Mouse (Mus musculus) kidney, embryonic 16.5 days (tissue): ENCODE measurements around the gene Unkl. TPM values are rescaled to one million over a fixed set of nuclear protein-coding genes. Genes with fewer than 3 reads are reported as not detected.
"Not testable (repeated sequence)": the region's sequence is repeated elsewhere in the genome, so short reads cannot be mapped to it uniquely, and the experiment has no call there.

ENCODE experiments used
- ATAC-seq: fragments of 200-750 bp; cut with Nextera tagmentation; 2 replicates; pipeline ENCODE4 v1.8.0; 2017; ENCODE audit warnings: moderate TSS enrichment; ENCODE audit not compliant: low FRiP score, low TSS enrichment
- H3K27ac ChIP-seq: fragments of 300-500 bp; sonication (generic); 2 replicates; pipeline ENCODE4 v1.5.1; 2014; ENCODE audit warnings: low read length
- H3K27me3 ChIP-seq: fragments of 300-500 bp; sonication (generic); 2 replicates; pipeline ENCODE4 v1.6.1; 2014; ENCODE audit warnings: low read length, control low read depth, mixed read lengths; ENCODE audit not compliant: insufficient read depth
- H3K36me3 ChIP-seq: fragments of 300-500 bp; sonication (generic); 2 replicates; pipeline ENCODE4 v1.6.1; 2014; ENCODE audit warnings: low read length, control low read depth, mixed read lengths; ENCODE audit not compliant: insufficient read depth
- H3K4me1 ChIP-seq: fragments of 300-500 bp; sonication (generic); 2 replicates; pipeline ENCODE4 v1.6.1; 2014; ENCODE audit warnings: low read length, control low read depth, mixed read lengths; ENCODE audit not compliant: insufficient read depth
- H3K4me2 ChIP-seq: fragments of 300-500 bp; sonication (generic); replicated peaks from 2 replicates; pipeline ENCODE4 v1.6.1; 2014; ENCODE audit warnings: low read depth, low read length
- H3K4me3 ChIP-seq: fragments of 300-500 bp; sonication (generic); 2 replicates; pipeline ENCODE4 v1.5.1; 2014; ENCODE audit warnings: mild to moderate bottlenecking, low read length
- H3K9ac ChIP-seq: fragments of 300-500 bp; sonication (generic); replicated peaks from 2 replicates; pipeline ENCODE4 v1.6.1; 2014; ENCODE audit warnings: low read length
- H3K9me3 ChIP-seq: fragments of 300-500 bp; sonication (generic); 2 replicates; pipeline ENCODE4 v1.6.1; 2016; ENCODE audit warnings: low read length, control low read depth
- WGBS: fragments of 180-500 bp; shearing (Covaris S2); extraction: QIAGEN DNeasy Blood & Tissue Kit; methylation state at CpG from one replicate; pipeline ENCODE4 v1.1.7; 2014; 5-methylcytosine and 5-hydroxymethylcytosine counted together
- polyA plus RNA-seq: library from polyadenylated mRNA; unstranded; fragments of >200 nt; fragmentation: Nextera tagmentation; extraction: Ambion mirVana; gene quantifications from 2 replicates; pipeline ENCODE4 v1.2.1, GENCODE M21; 2015

The Unkl gene
- polyA plus RNA-seq, 1 experiment from 2014 or later = 10.9 TPM

DNA sequence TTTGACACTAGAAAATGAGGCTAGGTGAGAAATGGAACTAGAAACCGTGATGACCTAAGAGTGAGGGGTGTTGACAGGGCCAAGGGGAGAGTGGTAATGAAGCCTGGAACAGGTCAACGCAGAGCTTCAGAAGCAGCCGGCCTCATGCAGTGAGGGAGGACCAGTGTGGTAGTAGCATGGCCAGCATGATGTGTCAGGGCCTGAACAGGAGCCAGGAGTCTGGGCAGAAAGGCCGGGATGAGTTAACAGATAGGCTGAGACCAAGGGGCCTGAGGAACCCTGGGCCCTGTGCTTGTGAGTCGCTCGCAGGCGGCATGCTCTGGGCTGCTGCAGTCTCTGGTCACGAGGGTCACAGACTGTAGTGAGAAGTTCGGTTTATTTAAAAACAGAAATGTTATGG, 30.8 kb downstream of the Unkl start:
- H3K4me3 ChIP-seq = no peak overlapping the region
- 92% methylated on average over 9 of the region's 9 CpGs for WGBS
- H3K9me3 ChIP-seq = no peaks in the 10 kb centered on the region

DNA sequence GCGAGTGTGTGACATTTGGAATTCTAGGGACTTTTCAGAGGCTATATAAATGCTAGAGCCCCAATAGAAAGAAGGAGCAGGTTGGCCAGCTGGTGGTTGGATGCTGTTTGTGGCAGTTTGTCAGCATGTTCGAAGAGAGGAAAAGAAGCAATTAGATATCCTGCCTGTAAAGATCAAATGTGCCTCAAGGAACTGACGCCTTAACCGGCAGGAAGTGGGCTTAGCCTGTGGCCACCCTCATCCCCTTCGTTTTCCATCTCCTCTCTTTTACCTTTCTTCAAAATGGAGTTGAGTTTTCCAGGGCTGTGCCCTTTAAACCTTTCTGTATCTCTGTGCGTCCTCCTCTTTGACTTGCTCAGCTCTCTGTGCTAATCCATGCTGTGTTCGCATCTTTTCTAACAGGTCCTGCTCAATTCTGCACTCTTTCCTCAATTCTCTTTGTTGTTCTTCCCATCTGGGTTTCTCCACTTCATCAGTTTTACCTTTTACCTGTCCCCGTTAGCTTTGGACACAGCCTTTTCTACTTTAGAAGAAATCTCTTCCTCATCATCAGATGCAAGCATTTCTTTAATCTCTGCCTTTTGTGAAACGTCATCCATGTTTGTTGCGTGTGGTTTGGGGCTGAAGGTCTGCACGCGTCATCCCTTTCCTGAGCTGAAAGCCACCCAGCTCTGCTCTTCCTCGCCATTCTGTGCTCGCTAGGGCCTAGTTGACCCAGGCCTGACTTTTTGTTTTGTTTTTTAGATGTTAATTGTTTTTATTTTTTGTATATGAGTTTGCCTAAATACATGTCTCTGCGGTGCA, 31.5 kb downstream of the Unkl start:
- H3K4me3 ChIP-seq = no peak overlapping the region
- no peak for ATAC-seq
- no peaks in the 10 kb centered on the region for H3K27me3 ChIP-seq
- WGBS = 93% methylated on average over 15 of the region's 15 CpGs
- H3K4me1 ChIP-seq = peaks cover 9% of the 10 kb centered on the region
- no peak overlapping the region for H3K27ac ChIP-seq
- H3K9ac ChIP-seq = no peak overlapping the region
- H3K9me3 ChIP-seq = no peaks in the 10 kb centered on the region
- H3K4me2 ChIP-seq = no peak overlapping the region
- H3K36me3 ChIP-seq = peaks cover 16% of the 10 kb centered on the region

More for the DNA sequence above, 30.8 kb downstream of the Unkl start:
- no peak overlapping the region for H3K27ac ChIP-seq
- no peak overlapping the region for H3K9ac ChIP-seq
- no peaks in the 10 kb centered on the region for H3K27me3 ChIP-seq
- no peak overlapping the region for H3K4me2 ChIP-seq
- H3K4me1 ChIP-seq = peaks cover 9% of the 10 kb centered on the region
- ATAC-seq = no peak
- peaks cover 23% of the 10 kb centered on the region for H3K36me3 ChIP-seq

DNA sequence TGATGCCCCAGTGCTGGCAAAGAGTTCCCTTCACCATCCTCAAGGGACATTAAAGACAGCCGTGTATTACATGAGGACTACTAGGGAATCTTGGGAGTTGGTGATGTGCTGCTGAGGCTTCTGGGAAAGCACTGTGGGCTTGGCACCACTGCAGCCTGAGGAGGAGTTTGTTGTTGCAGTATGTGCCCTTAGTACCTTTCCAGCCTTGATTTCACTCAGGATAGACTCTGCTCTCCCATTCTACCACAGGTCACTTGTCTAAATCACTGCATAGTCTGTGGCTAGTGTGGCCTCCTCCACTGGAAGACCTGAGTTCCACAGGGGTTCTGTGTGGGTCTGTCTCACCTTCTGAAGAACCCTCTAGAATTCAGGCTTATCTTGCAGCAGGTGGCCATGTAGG, 32.5 kb downstream of the Unkl start:
- no peak overlapping the region for H3K4me2 ChIP-seq
- H3K4me1 ChIP-seq = peaks cover 9% of the 10 kb centered on the region
- H3K36me3 ChIP-seq = peaks cover 11% of the 10 kb centered on the region; the same call in 1 of the 2 replicates
- ATAC-seq = no peak
- H3K4me3 ChIP-seq = no peak overlapping the region
- H3K27me3 ChIP-seq = no peaks in the 10 kb centered on the region
- no peak overlapping the region for H3K9ac ChIP-seq
- WGBS = 91% methylated on average over 1 of the region's 1 CpGs
- no peak overlapping the region for H3K27ac ChIP-seq
- no peaks in the 10 kb centered on the region for H3K9me3 ChIP-seq

DNA sequence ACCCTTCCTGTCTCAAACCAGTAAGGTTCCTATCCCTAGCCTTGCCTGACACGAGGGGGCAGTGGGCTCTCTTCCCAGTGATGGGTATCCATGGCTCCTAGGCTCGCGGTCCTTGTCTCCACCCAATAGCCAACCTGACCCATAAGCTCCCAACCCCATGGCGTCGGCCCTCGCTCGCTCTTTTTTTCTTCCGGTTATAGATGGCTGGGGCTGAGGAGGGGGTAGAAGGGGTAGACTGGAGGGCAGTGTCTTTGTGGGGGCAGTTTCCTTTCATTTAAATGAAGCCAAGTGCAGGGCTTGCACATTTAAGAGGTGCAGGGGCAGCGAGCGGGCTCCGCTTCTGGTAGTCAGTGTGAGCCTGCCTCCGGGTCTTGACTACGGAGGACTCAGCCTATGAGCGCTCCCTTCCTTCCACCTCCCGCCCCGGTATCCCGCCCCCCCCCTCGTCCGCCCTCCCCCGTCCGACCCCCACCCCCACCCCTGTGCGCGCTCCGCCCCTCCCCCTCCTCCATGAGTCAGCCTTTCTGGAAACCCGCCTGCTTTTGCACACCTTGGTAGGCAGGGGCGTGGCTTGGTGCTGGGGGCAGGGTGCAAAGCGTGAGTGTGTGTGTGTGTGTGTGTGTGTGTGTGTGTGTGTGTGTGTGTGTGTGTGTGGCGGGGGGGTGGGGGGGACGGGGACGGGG, 33.8 kb downstream of the Unkl start:
- Histone ChIP-seq H3K27me3 (no peaks in the 10 kb centered on the region), H3K4me1 (peaks cover 9% of the 10 kb centered on the region), H3K4me2 (peak overlapping the region; percentile 79), H3K4me3 (peak overlapping the region; percentile 52), H3K27ac (peak overlapping the region; percentile 39; the same call in 1 of the 2 replicates), H3K36me3 (peaks cover 16% of the 10 kb centered on the region; the same call in 1 of the 2 replicates), H3K9ac (peak overlapping the region; percentile 63), H3K9me3 (no peaks in the 10 kb centered on the region)
- ATAC-seq = peak; percentile 89
- under 1% methylated on average over 20 of the region's 30 CpGs for WGBS

DNA sequence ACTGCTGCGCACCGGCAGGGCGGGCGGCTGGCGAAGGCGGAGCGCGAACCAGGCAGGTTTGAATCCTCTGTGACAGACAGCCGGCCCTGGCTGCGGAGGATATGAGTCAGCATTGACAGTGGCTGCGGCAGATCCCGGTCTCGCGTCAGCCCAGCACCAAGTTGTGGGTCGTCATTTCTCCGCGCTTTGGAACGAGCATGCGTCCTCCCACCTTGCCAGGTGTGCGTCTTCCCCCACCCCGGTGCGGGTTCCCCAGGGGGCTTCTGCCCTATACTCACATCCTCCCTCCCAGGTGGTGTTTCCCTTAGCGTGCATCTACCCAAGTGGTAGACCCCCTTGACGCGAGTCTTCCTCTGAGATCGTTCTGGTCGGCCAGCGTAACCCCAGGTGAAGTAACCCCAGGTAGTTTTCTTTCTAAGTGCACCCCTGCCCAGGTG, 34.3 kb downstream of the Unkl start:
- ATAC-seq = peak; percentile 86
- H3K4me2 ChIP-seq = peak overlapping the region; percentile 79
- H3K4me3 ChIP-seq = peak overlapping the region; percentile 52
- H3K27ac ChIP-seq, H3K4me1 ChIP-seq, H3K9me3 ChIP-seq, H3K27me3 ChIP-seq, H3K9ac ChIP-seq: not testable (repeated sequence)
- 17% methylated on average over 14 of the region's 28 CpGs for WGBS
- H3K36me3 ChIP-seq = peaks cover 14% of the 10 kb centered on the region; the same call in 1 of the 2 replicates

DNA sequence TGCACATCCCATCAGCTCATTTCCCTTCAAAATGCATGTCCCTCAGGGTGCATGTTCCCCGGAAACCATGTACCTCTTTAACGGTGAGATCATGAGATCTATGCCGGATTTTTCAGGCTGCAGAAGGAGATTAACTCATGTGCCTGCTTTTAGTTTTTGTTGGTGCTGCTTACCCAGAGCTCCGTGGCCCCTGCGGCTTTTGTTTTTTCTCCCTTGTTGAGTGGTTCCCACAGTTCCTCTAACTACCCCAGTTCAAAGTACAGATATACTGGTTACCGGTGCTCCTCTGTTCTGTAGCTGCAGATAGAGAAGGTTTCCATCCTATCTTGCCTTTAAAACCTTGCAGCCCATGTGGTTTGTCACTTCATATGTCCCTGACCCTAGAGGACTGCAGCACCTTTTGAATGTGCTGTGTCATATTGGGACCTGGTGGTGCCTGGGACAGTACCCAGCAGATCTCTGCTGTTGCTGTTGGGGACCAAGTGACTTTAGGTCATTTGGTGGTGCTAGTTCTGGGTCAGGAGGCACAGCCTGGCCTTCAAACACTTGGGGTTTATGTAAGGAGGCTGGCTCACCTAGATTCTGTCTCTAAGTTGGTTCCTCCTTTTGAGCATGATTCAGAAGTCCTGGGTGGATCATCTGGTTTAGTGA, 34.9 kb downstream of the Unkl start:
- peaks cover 12% of the 10 kb centered on the region; the same call in 1 of the 2 replicates for H3K36me3 ChIP-seq
- H3K9ac ChIP-seq = no peak overlapping the region

DNA sequence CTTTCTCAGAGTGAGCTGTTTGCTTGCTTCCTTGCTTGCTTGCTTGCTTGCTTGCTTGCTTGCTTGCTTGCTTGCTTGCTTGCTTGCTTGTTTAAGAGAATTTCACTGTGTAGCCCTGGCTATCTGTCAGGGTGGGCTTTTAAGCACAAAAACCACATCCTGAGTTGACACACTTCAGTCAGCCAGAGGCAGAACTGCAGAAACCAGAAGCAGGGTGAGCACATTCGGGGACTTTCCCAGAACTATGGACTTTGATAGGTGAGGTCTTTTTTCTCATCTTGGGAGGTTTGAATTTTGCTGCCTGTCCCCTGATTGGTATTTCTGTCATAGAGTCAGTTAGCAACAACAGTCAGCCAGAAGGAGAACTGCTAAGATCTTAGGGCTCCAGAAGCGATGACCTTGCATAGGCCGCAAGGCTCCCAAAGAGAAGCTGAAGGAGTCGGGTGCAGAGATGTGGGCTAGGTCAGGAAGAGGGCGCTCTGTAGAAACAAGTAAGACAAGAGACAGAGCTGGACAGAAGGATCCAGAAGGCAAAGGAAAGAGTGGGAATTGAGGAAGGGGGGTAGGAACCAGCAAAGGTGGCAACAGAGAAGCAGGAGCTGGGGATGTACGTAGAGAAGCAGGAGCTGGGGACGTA, 36.5 kb downstream of the Unkl start:
- Histone ChIP-seq H3K9me3 (no peaks in the 10 kb centered on the region), H3K9ac (no peak overlapping the region), H3K4me1 (peaks cover 9% of the 10 kb centered on the region), H3K27me3 (no peaks in the 10 kb centered on the region), H3K27ac (no peak overlapping the region), H3K4me3 (no peak overlapping the region), H3K36me3 (peaks cover 14% of the 10 kb centered on the region; the same call in 1 of the 2 replicates), H3K4me2 (no peak overlapping the region)
- 89% methylated on average over 7 of the region's 7 CpGs for WGBS
- no peak for ATAC-seq

More for the DNA sequence above, 34.9 kb downstream of the Unkl start:
- H3K27me3 ChIP-seq = no peaks in the 10 kb centered on the region
- ATAC-seq = no peak
- WGBS = 56% methylated on average over 6 of the region's 6 CpGs
- H3K9me3 ChIP-seq = no peaks in the 10 kb centered on the region
- peaks cover 9% of the 10 kb centered on the region for H3K4me1 ChIP-seq
- no peak overlapping the region for H3K27ac ChIP-seq
- H3K4me3 ChIP-seq = peak overlapping the region; percentile 32
- H3K4me2 ChIP-seq = peak overlapping the region; percentile 79

DNA sequence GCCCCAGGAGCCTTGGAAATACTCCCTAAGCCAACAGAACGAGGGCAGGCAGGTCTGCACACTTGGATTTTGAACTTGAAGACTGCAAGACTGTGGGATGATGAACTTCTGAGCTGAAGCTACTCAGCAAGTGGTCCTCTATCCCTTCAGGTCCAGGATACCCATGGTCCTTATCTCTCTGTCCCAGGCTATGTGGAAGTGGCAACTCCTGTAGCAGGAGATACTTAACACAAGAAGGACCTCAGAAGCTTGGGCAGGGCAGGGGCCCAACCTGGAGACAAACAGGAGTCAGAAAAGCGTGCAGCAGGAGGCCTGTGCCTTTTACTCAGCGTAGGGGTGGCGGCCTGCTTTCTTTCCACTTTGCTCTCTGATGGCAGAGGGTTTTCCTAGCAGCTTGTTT, 37.5 kb downstream of the Unkl start:
- no peak overlapping the region for H3K27ac ChIP-seq
- no peak overlapping the region for H3K4me2 ChIP-seq
- no peak overlapping the region for H3K9ac ChIP-seq
- ATAC-seq = no peak
- peaks cover 9% of the 10 kb centered on the region for H3K4me1 ChIP-seq
- no peaks in the 10 kb centered on the region for H3K27me3 ChIP-seq
- H3K9me3 ChIP-seq = no peaks in the 10 kb centered on the region
- WGBS = 94% methylated on average over 4 of the region's 4 CpGs
- H3K4me3 ChIP-seq = no peak overlapping the region
- H3K36me3 ChIP-seq = peaks cover 18% of the 10 kb centered on the region

DNA sequence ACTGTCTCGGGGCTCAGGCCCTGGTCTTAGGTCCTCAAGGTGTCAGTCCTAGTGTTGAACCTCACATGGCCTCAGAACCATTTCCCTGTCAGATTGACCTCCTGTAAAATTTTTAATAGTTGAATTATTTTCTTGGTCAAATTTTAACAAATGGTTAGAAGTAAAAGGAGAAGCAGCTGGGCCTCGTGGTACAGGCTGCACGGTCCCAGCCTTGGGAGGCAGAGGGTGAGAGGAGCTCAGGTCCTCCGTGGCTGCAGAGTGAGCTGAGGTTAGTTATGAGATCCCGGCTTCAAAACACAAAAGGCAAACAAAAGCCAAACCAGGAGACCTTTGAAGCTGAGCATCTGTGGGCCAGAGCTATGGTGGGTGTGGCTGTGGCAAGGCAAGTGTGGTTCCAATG, 39.8 kb downstream of the Unkl start:
- no peaks in the 10 kb centered on the region for H3K27me3 ChIP-seq
- H3K27ac ChIP-seq = no peak overlapping the region
- no peak overlapping the region for H3K4me3 ChIP-seq
- WGBS = 88% methylated on average over 5 of the region's 5 CpGs
- no peak overlapping the region for H3K9ac ChIP-seq
- H3K36me3 ChIP-seq = peaks cover 26% of the 10 kb centered on the region
- H3K9me3 ChIP-seq = no peaks in the 10 kb centered on the region
- H3K4me1 ChIP-seq = no peaks in the 10 kb centered on the region
- ATAC-seq = no peak
- H3K4me2 ChIP-seq = no peak overlapping the region
